Mouse (Mus musculus) ES-Bruce4 (cell line): ENCODE results near the gene Pgbd1. TPM values are rescaled to one million over a fixed set of nuclear protein-coding genes. Genes with fewer than 3 reads are reported as not detected.

Experiments used
- H3K27ac ChIP-seq: 2 replicates; pipeline ENCODE4 v1.5.1; 2012; ENCODE audit warnings: low read length, inconsistent platforms; ENCODE audit not compliant: insufficient read depth
- H3K27me3 ChIP-seq: 2 replicates; pipeline ENCODE4 v1.6.1; 2012; ENCODE audit warnings: mild to moderate bottlenecking, low read length, inconsistent platforms; ENCODE audit not compliant: control insufficient read depth, poor library complexity, insufficient read depth, severe bottlenecking
- H3K36me3 ChIP-seq: 2 replicates; pipeline ENCODE4 v1.6.1; 2012; ENCODE audit warnings: inconsistent platforms, mild to moderate bottlenecking, low read length, moderate library complexity; ENCODE audit not compliant: control insufficient read depth, poor library complexity, insufficient read depth, severe bottlenecking
- H3K4me1 ChIP-seq: one replicate; pipeline ENCODE4 v1.8.1; 2011; ENCODE audit warnings: low read length; ENCODE audit not compliant: control insufficient read depth, insufficient read depth
- H3K4me3 ChIP-seq: 2 replicates; pipeline ENCODE4 v1.5.1; 2011; ENCODE audit warnings: low read depth, mild to moderate bottlenecking, low read length
- H3K9ac ChIP-seq: 2 replicates; pipeline ENCODE4 v1.6.1; 2012; ENCODE audit warnings: low read depth, mild to moderate bottlenecking, inconsistent platforms; ENCODE audit not compliant: poor library complexity, severe bottlenecking
- H3K9me3 ChIP-seq: replicated peaks from 2 replicates; pipeline ENCODE4 v1.6.1; 2012; ENCODE audit warnings: mild to moderate bottlenecking, low read length, inconsistent platforms; ENCODE audit not compliant: control insufficient read depth, poor library complexity, insufficient read depth, severe bottlenecking
- CTCF ChIP-seq: IDR thresholded peaks from one replicate; pipeline ENCODE4 v1.8.1; 2011; ENCODE audit warnings: low read depth, low read length
- EP300 ChIP-seq: IDR thresholded peaks from 2 replicates; pipeline ENCODE4 v1.6.1; 2011; ENCODE audit warnings: low read depth, low read length; ENCODE audit not compliant: insufficient read depth
- POLR2A ChIP-seq: IDR thresholded peaks from one replicate; pipeline ENCODE4 v1.8.1; 2011; ENCODE audit warnings: low read length; ENCODE audit not compliant: insufficient read depth
- polyA plus RNA-seq: library from polyadenylated mRNA; stranded (reverse); fragments of >200 nt; gene quantifications from 2 replicates; pipeline ENCODE4 v1.2.4, GENCODE M21; 2011; ENCODE audit warnings: low read depth; ENCODE audit not compliant: missing spikeins, insufficient read depth, insufficient read length

Gene Pgbd1
- polyA plus RNA-seq, 1 experiment: 3.6 TPM

DNA sequence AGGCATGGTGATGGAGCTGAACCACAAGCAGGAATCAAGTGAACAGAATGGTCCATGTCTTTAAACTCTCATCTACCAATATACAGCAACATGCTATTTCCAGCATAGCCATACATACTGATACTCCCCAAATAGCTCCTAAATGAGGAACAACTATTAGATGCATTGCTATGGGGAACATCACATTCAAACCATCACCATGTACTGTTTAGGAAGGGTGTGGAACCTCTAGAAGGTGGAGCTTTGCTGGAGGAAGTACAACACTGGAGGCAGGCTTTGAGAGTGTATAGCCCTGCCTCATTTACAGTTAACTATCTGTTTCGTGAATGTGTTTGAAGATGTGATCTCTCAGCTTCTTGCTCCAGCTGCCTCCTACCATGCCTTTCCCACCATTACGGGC is 63.1 kb downstream of the Pgbd1 start:
- H3K27ac ChIP-seq: no peak overlapping the region
- no peak for TF ChIP-seq CTCF
- no peak for TF ChIP-seq POLR2A
- no peak for TF ChIP-seq EP300

DNA sequence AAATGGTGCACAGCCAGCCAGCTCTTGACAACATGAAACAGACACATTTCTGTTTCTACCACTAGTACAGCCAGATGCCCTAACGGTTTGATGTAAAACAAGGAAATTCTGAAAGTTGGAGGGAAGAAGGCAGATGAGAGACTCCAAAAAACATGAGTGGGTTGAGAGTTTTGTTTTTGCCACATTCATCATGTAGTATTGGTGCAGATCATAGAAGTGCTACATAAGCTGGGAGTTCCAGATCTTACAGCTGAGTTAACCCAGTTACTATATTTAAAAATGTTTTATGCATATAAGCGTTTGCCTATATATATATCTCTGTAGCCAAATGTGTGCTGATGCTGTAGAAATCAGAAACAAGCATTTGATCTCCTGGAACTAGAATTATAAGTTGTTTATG is 68.2 kb downstream of the Pgbd1 start:
- Histone ChIP-seq H3K27me3 (no peaks in the 10 kb centered on the region), H3K4me1 (no peaks in the 10 kb centered on the region), H3K9me3 (no peaks in the 10 kb centered on the region), H3K4me3 (no peak overlapping the region), H3K9ac (no peak overlapping the region), H3K36me3 (peaks cover 16% of the 10 kb centered on the region), H3K27ac (no peak overlapping the region)
- TF ChIP-seq POLR2A (no peak), CTCF (no peak), EP300 (no peak)

More for the DNA sequence above, 63.1 kb downstream of the Pgbd1 start:
- Histone ChIP-seq H3K9ac (no peak overlapping the region), H3K4me1 (no peaks in the 10 kb centered on the region), H3K27me3 (no peaks in the 10 kb centered on the region), H3K9me3 (no peaks in the 10 kb centered on the region), H3K4me3 (no peak overlapping the region), H3K36me3 (no peaks in the 10 kb centered on the region)

Other genes with a start within 250 kb of the Pgbd1 start
- not detected in 2 replicates for gene Gpx5, start 148.3 kb downstream of the Pgbd1 start, polyA plus RNA-seq
- gene Gpx6, start 128.9 kb downstream of the Pgbd1 start, polyA plus RNA-seq: 1.2 and 2.2 TPM in 2 replicates
- not detected in 2 replicates for gene Olfr1367, start 94.1 kb downstream of the Pgbd1 start, polyA plus RNA-seq
- 15.6 and 17.9 TPM in 2 replicates for gene Zscan12, start 78.2 kb downstream of the Pgbd1 start, polyA plus RNA-seq
- gene Zkscan3, start 38.3 kb downstream of the Pgbd1 start, polyA plus RNA-seq: 38.5 and 40.1 TPM in 2 replicates
- 39.0 and 42.6 TPM in 2 replicates for gene Zscan26, start 12.7 kb upstream of the Pgbd1 start, polyA plus RNA-seq
- 0.55 TPM in 1 of 2 replicates, not detected in the other for gene Nkapl, start 27.5 kb upstream of the Pgbd1 start, polyA plus RNA-seq
- 0.58 and 0.59 TPM in 2 replicates for gene Zkscan4, start 37.8 kb upstream of the Pgbd1 start, polyA plus RNA-seq
- not detected in 2 replicates for gene Gm10065, start 38.4 kb upstream of the Pgbd1 start, polyA plus RNA-seq
- gene AK157302, start 54.2 kb upstream of the Pgbd1 start, polyA plus RNA-seq: 0.52 TPM in 1 of 2 replicates, not detected in the other
- gene Gm11273, start 60.4 kb upstream of the Pgbd1 start, polyA plus RNA-seq: 3.2 and 7.4 TPM in 2 replicates
- gene Zkscan8, start 90.1 kb upstream of the Pgbd1 start, polyA plus RNA-seq: 15.2 and 16.1 TPM in 2 replicates
- not detected in 2 replicates for gene Olfr1366, start 101.8 kb upstream of the Pgbd1 start, polyA plus RNA-seq
- 0.15 and 0.23 TPM in 2 replicates for gene Olfr1535, start 118.8 kb upstream of the Pgbd1 start, polyA plus RNA-seq
- gene Olfr1364, start 140.7 kb upstream of the Pgbd1 start, polyA plus RNA-seq: not detected in 2 replicates
- gene Olfr1362, start 173.0 kb upstream of the Pgbd1 start, polyA plus RNA-seq: not detected in 2 replicates
- not detected in 2 replicates for gene Olfr11, start 201.5 kb upstream of the Pgbd1 start, polyA plus RNA-seq
- not detected in 2 replicates for gene Olfr1361, start 222.3 kb upstream of the Pgbd1 start, polyA plus RNA-seq
- gene Olfr1360, start 236.3 kb upstream of the Pgbd1 start, polyA plus RNA-seq: not detected in 2 replicates